Mouse (Mus musculus): ENCODE data around the gene Sv2c.
"Not testable (repeated sequence)": the region's sequence is repeated elsewhere in the genome, so short reads cannot be mapped to it uniquely, and the experiment has no call there.

The Sv2c gene

GRCm38 (mm10) chr13:95968031-95968430, 164.3 kb downstream of the Sv2c start:
- DNase-seq (ENCODE audit: low read depth, low spot score), result not testable (repeated sequence)

DNA sequence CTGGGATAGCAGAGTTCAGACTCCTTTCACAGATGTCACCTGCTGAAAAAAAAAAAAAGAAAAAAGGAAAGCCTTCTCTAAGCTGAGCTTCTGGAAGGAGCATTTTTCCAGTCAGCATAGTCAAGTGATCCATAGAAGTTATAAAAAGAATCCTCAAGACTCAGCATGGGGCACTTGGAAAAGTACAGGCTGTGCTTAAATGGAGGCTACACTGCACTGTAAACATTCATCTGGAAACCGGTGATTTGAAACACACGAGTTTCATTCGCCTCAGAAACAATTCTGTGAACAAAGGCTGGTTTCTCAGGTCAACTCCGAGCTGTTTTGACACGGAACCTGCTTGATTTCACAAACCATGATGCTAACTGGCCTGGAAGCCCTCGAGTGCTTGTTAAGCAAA, 165.6 kb downstream of the Sv2c start:
- DNase-seq (ENCODE audit: low read depth, low spot score), result no peak

DNA sequence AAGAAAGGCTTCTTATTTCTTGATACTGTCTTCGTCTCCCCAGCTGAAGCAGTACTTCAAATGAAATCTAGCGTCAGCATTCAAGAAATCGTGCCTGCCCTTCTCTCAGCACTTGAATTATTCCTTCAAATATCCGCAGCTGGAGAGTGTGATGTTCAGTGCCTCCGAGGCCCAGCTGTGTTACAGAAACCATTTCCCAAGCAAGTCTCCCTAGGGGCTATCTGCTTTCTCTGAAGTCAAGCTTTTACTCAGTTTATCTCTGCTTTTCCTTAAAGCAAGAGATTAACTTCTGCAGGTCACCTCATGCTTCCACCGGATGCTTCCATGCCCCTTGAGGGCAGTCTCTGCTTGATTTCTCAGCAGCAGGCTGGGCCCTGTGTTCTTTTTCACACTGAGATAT, 166.8 kb downstream of the Sv2c start:
- DNase-seq (ENCODE audit: low read depth, low spot score), result no peak

DNA sequence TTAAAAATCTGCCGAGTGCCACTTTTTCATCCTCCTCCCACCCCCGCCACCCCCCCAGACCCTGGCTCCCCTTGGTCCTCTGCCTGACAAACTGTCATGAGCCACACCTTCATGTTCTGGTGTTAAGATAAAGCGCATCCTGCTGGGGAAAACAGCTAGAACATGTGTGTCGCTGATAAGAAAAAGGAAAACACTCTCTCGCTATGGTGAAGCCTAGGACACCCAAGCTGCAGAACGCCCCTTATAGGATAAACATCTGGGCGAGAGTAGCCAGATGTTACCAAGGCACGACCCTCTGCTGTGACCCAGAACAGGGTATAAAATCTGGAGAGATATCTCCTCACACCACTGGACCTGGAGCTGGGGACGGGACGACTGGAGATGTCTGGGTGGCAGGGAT, 167.2 kb downstream of the Sv2c start:
- no peak for DNase-seq (ENCODE audit: low read depth, low spot score)

GRCm38 (mm10) chr13:95964226-95964625, 168.2 kb downstream of the Sv2c start:
- DNase-seq (ENCODE audit: low read depth, low spot score), result no peak

GRCm38 (mm10) chr13:95963671-95964070, 168.7 kb downstream of the Sv2c start:
- DNase-seq (ENCODE audit: low read depth, low spot score), result no peak

DNA sequence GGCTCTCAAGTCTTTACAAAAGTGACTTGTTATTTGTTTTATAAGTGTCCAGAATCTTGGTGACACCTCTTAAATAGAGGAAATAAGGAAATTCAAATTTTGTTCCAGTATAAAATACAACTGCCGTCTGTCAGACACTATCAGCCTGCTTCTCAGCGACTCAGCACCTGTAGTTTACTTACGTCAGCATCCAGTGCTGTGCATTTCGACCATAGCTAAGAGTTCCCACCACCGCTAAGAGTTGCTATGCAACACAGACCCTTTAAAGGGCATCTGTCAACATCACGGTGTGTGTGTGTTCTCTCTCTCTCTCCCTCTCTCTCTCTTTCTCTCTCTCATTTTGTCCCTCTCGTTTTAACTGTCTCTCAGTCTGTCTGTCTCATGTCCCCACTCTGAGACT, 170.5 kb downstream of the Sv2c start:
- no peak for DNase-seq (ENCODE audit: low read depth, low spot score)

- no peak for DNase-seq (ENCODE audit: low read depth, low spot score)
These were observed 171.1 kb downstream of the Sv2c start for GRCm38 (mm10) chr13:95961191-95961791.

DNA sequence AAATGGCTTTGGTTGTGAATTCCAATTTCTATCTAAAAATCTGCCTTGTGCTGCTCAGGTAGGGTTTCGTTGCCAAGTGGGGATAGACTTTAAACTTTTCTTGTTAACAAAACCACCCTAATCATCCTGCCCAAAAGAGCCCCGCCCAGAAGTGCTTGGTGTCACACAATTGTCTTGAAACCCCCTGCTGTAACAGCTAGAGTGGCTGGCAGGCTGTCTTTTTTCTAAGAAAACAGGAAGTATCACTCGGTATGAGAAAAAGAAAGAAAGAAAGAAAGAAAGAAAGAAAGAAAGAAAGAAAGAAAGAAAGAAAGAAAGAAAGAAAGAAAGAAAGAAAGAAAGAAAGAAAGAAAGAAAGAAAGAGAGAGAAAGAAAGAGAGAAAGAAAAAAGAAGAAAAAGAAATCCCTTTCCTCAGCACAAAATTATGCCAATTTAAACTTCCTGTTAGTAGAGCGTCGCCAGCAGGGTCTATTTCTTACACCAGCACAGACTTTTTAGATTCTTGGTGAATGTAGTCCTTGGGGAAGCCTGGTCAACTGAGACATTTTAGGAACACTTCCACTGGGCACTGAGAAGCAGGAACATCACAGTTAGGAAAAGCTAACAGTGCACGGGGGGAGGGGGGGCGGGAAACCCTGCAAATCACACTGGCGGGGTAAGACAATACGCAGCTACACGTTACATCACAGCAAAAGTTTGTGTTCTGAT, 171.7 kb downstream of the Sv2c start:
- peak; percentile 33 for DNase-seq (ENCODE audit: low read depth, low spot score)

GRCm38 (mm10) chr13:95959651-95960476, 172.5 kb downstream of the Sv2c start:
- no peak for DNase-seq (ENCODE audit: low read depth, low spot score)

DNA sequence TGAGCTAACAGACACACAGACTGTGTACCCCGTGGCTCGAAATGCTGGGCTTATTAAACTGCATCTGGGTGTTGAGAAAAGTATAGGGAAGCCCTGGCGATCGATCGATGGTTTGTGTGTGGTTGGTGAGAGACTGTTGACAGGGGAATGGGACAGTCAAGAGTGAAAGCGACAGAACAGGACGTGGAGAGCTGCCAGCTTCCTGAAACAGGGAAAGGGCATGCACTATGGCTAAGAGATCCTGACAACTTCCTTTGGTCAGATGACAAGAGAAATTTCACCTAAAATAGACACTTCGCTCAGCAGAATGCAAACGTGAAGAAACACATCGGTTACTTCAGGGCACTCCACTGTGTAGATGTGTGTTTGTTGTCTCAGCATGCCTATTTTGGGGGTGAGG, 175.2 kb downstream of the Sv2c start:
- no peak for DNase-seq (ENCODE audit: low read depth, low spot score)

GRCm38 (mm10) chr13:95956327-95956781, 176.0 kb downstream of the Sv2c start:
- no peak for DNase-seq (ENCODE audit: low read depth, low spot score)

- no peak for DNase-seq (ENCODE audit: low read depth, low spot score)
These were observed 177.2 kb downstream of the Sv2c start for GRCm38 (mm10) chr13:95955204-95955603.

GRCm38 (mm10) chr13:95953636-95954035, 178.7 kb downstream of the Sv2c start:
- DNase-seq (ENCODE audit: low read depth, low spot score), result no peak

- no peak for DNase-seq (ENCODE audit: low read depth, low spot score)
These were observed 180.1 kb downstream of the Sv2c start for GRCm38 (mm10) chr13:95952263-95952662.

DNA sequence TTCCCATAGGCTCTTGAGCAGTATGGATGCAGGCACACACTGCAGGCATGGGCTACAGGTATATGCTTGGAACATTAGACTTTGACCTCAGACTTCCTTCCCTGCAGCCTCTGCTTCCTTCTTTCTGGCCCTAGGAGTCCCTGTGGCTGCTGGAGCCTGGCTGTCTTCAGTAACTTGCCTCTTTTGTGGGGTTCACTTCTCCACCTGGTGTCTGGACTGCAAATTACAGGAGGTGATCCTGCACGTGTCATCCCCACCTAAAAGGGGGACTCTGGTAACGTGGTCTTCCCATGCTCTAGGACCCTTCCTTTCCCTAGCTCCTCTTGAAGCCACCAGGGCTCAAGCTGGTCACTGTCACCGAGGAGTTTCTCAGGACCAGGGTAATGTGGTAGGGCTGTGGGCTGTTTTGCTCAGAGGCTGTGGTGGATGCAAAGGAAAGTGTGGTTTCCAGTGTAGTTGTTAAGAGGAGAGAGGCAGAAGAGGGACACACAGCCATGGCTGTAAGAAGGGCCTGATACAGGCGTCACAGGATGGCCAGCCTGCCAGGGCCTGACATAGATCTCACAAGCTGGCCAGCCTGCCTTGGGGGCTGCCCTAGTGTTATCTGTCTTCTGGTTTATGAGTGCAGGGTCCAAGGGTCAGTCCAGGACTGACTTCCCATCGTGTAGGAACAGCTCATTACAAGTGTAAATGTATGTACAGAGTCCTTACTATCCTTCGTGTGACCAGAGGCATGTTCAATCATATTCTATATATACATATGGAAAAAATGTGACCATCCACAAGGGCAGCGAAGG, 181.1 kb downstream of the Sv2c start:
- peak; percentile 34 for DNase-seq (ENCODE audit: low read depth, low spot score)

DNA sequence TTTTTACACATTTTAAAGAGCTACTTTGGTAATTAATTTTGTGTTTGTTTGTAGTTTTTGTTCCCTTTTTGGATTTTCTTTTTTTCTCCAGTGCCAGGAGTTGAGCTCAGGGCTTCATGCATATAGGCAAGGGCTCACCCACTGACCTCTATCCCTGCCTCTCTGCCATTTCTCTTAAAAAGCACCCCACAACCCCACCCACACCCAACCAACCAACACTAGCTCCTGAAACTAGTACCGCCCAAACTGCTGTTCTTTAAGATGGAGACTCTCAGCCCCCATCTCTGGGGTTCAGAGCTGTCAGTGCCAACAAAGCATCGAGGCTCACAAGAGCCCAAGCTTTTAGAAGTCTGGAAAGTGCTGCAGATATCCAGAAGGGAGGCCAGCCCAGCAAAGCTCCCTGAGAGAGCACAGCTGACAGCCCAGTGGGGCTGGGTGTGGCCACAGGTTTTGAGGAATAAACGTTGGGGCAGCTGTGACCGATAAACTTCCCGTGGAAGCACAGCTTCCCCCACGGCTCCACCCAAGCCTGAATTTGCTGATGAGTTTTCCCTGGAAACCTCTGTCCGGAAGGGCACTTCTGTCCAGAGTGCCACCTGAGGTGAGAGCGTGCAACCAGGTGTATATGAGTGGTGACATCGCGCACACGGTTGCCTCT, 181.8 kb downstream of the Sv2c start:
- DNase-seq (ENCODE audit: low read depth, low spot score), result no peak

DNA sequence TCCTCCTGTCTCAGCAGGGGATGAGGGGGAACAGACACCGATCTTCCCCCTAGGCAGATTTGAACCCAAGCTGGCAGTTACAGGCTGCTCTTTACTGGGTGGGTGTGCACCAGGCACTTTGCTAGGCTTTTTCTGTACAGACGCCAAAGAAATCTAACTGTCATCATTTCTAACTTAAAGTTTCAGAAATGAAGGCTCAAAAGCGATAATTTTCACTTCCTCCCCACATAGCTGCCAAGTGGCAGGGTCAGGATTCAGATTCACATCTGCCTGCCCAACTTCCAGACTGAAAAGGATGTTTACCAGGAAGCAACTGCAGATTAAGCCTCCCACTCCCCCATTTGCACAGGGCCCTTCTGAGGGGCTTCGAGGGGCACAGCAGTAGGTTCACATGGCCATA, 183.0 kb downstream of the Sv2c start:
- no peak for DNase-seq (ENCODE audit: low read depth, low spot score)

DNA sequence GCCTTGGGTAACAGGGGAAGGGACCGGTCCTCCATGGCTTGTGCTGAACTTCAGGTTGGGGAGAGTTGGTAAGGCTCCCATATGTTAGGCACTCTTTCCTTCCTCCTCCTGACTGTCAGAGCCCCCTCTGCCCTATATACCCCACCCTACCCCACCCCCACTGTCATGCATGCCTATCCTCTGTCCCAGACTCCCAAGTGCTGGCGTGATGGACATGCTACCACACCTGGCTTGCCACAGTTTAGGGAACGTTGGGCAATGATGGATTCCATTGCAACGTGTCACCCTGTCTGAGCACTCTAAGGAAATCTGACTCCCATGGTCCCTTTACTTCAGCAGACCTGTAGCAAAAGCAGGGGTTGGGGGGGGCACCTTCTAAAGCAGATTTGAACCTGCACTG, 183.6 kb downstream of the Sv2c start:
- DNase-seq (ENCODE audit: low read depth, low spot score), result no peak

DNA sequence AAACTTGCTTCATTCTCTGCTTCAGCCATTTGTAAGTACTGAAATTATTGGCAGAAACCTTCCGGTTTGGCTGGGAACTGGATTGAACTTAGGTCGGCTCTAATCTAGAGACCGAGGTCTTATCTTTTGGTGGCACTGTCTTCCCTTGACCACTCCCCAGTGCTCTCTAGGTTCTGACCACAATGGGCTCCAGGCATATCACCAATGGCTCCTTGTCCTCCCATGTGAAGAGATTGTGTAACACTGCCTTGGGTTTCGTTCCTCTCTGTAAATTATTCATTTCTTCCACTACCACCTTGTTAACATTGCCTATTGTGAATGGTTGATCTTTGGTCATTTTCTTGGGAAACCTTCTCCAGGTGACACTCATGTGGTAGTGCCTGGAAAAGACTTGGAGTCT, 184.0 kb downstream of the Sv2c start:
- DNase-seq (ENCODE audit: low read depth, low spot score), result no peak

DNA sequence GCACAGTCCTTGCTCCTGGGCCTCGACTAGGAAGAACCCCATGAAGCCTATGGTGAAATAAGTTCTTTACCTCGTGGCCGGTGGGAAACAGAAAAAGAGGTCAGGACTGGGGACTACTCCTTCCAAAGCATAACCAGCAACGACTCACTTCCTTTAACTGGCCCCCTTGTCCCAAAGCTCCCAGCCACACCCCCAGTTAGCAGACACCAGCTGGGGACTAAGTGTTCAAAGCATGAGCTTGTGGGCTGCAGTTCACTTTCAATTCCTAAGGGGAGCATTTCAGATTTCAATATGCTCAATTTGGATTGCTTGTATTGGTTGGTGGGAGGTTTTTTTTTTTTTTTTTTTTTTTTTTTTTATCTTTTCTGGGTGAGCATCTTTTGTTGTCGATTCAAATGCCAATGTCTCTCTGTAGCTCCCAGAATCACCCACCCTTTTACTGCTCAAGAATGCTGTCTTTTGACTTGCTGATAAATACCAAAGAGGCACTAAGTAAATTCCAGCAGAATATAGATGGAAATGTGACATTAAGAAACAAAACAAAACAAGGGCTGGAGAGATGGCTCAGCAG, 186.4 kb downstream of the Sv2c start:
- peak; percentile 38 for DNase-seq (ENCODE audit: low read depth, low spot score)
